Mouse (Mus musculus) hindbrain, embryonic 13.5 days (tissue): ENCODE data around the gene Rps6kb1. TPM values are rescaled to one million over a fixed set of nuclear protein-coding genes. Genes with fewer than 3 reads are reported as not detected.
"Not testable (repeated sequence)": the region's sequence is repeated elsewhere in the genome, so short reads cannot be mapped to it uniquely, and the experiment has no call there.

ENCODE experiments used
- ATAC-seq: fragments of 200-750 bp; cut with Nextera tagmentation; 2 replicates; pipeline ENCODE4 v1.8.0; 2017; ENCODE audit warnings: moderate TSS enrichment; ENCODE audit not compliant: low FRiP score
- H3K27ac ChIP-seq: fragments of 300-500 bp; sonication (generic); 2 replicates; pipeline ENCODE4 v1.5.1; 2015; ENCODE audit warnings: inconsistent platforms, mild to moderate bottlenecking, moderate library complexity
- H3K27me3 ChIP-seq: fragments of 300-500 bp; sonication (generic); 2 replicates; pipeline ENCODE4 v1.6.1; 2015; ENCODE audit warnings: mild to moderate bottlenecking, inconsistent platforms
- H3K36me3 ChIP-seq: fragments of 300-500 bp; sonication (generic); 2 replicates; pipeline ENCODE4 v1.6.1; 2015; ENCODE audit warnings: mild to moderate bottlenecking, inconsistent platforms
- H3K4me1 ChIP-seq: fragments of 300-500 bp; sonication (generic); replicated peaks from 2 replicates; pipeline ENCODE4 v1.6.1; 2015; ENCODE audit warnings: inconsistent platforms
- H3K4me2 ChIP-seq: fragments of 300-500 bp; sonication (generic); 2 replicates; pipeline ENCODE4 v1.6.1; 2015; ENCODE audit warnings: inconsistent platforms, mild to moderate bottlenecking, moderate library complexity
- H3K4me3 ChIP-seq: fragments of 300-500 bp; sonication (generic); 2 replicates; pipeline ENCODE4 v1.5.1; 2015; ENCODE audit warnings: mild to moderate bottlenecking, inconsistent platforms
- H3K9ac ChIP-seq: fragments of 300-500 bp; sonication (generic); 2 replicates; pipeline ENCODE4 v1.6.1; 2015; ENCODE audit warnings: mild to moderate bottlenecking, inconsistent platforms
- H3K9me3 ChIP-seq: fragments of 300-500 bp; sonication (generic); 2 replicates; pipeline ENCODE4 v1.6.1; 2016; ENCODE audit warnings: inconsistent platforms
- WGBS: fragments of 180-500 bp; shearing (Covaris S2); methylation state at CpG from one replicate; pipeline ENCODE4 v1.1.7; 2015; 5-methylcytosine and 5-hydroxymethylcytosine counted together
- microRNA counts: library from miRNA; unstranded; fragments of <30 nt; microRNA quantifications from one replicate; lab custom pipeline; 2016
- microRNA-seq: library from miRNA; unstranded; fragments of <30 nt; microRNA quantifications from one replicate; pipeline ENCODE4, GENCODE M21; 2016
- polyA plus RNA-seq: library from polyadenylated mRNA; unstranded; fragments of >200 nt; fragmentation: Nextera tagmentation; extraction: Ambion mirVana; gene quantifications from 2 replicates; pipeline ENCODE4 v1.2.1, GENCODE M21; 2015

The Rps6kb1 gene
- polyA plus RNA-seq, 1 experiment from 2014 or later = 62.4 TPM

GRCm38 (mm10) chr11:86472771-86473171, 71.8 kb downstream of the Rps6kb1 start:
- H3K36me3 ChIP-seq = no peaks in the 10 kb centered on the region
- H3K27ac ChIP-seq = peak overlapping the region; percentile 70
- 34% methylated on average over 7 of the region's 7 CpGs for WGBS
- H3K4me2 ChIP-seq = peak overlapping the region; percentile 37
- no peaks in the 10 kb centered on the region for H3K9me3 ChIP-seq
- ATAC-seq = no peak
- peaks cover 9% of the 10 kb centered on the region for H3K4me1 ChIP-seq
- no peak overlapping the region for H3K4me3 ChIP-seq
- 0 out of 2 replicates have a peak overlapping the region, but pooled peaks have one; percentile 13 for H3K9ac ChIP-seq
- no peaks in the 10 kb centered on the region for H3K27me3 ChIP-seq

GRCm38 (mm10) chr11:86471785-86472184, 72.8 kb downstream of the Rps6kb1 start:
- no peak for ATAC-seq
- H3K27ac ChIP-seq = no peak overlapping the region

GRCm38 (mm10) chr11:86468971-86469370, 75.6 kb downstream of the Rps6kb1 start:
- Histone ChIP-seq H3K4me1 (peaks cover 9% of the 10 kb centered on the region), H3K9me3 (no peaks in the 10 kb centered on the region), H3K4me2 (no peak overlapping the region), H3K27ac (no peak overlapping the region), H3K36me3 (no peaks in the 10 kb centered on the region), H3K27me3 (no peaks in the 10 kb centered on the region), H3K4me3 (no peak overlapping the region), H3K9ac (no peak overlapping the region)
- ATAC-seq = no peak
- 74% methylated on average over 4 of the region's 4 CpGs for WGBS

More at GRCm38 (mm10) chr11:86471785-86472184, 72.8 kb downstream of the Rps6kb1 start:
- no peak overlapping the region for H3K9ac ChIP-seq
- H3K4me1 ChIP-seq = peaks cover 9% of the 10 kb centered on the region
- no peaks in the 10 kb centered on the region for H3K9me3 ChIP-seq
- H3K4me3 ChIP-seq = no peak overlapping the region
- 61% methylated on average over 6 of the region's 6 CpGs for WGBS
- H3K4me2 ChIP-seq = no peak overlapping the region
- no peaks in the 10 kb centered on the region for H3K27me3 ChIP-seq
- H3K36me3 ChIP-seq = no peaks in the 10 kb centered on the region

- Histone ChIP-seq H3K4me3 (no peak overlapping the region), H3K4me2 (no peak overlapping the region), H3K27ac (no peak overlapping the region), H3K36me3 (no peaks in the 10 kb centered on the region), H3K27me3 (no peaks in the 10 kb centered on the region), H3K9ac (no peak overlapping the region), H3K9me3 (no peaks in the 10 kb centered on the region), H3K4me1 (peaks cover 9% of the 10 kb centered on the region)
- no peak for ATAC-seq
- 87% methylated on average over 8 of the region's 8 CpGs for WGBS
These were observed 76.3 kb downstream of the Rps6kb1 start for GRCm38 (mm10) chr11:86468345-86468744.

GRCm38 (mm10) chr11:86464275-86464674, 80.3 kb downstream of the Rps6kb1 start:
- not testable (repeated sequence) for H3K4me1 ChIP-seq, H3K9ac ChIP-seq, H3K4me3 ChIP-seq, ATAC-seq, H3K9me3 ChIP-seq, H3K4me2 ChIP-seq, H3K27ac ChIP-seq, H3K27me3 ChIP-seq, H3K36me3 ChIP-seq
- WGBS = 25% methylated on average over 8 of the region's 8 CpGs

- Histone ChIP-seq H3K4me3 (no peak overlapping the region), H3K4me2 (no peak overlapping the region), H3K36me3 (no peaks in the 10 kb centered on the region), H3K9ac (no peak overlapping the region), H3K27me3 (no peaks in the 10 kb centered on the region), H3K9me3 (no peaks in the 10 kb centered on the region), H3K4me1 (no peaks in the 10 kb centered on the region), H3K27ac (no peak overlapping the region)
- no peak for ATAC-seq
These were observed 82.0 kb downstream of the Rps6kb1 start for GRCm38 (mm10) chr11:86462579-86462978.

- no peak for ATAC-seq
- Histone ChIP-seq H3K27me3 (no peaks in the 10 kb centered on the region), H3K27ac (no peak overlapping the region), H3K36me3 (no peaks in the 10 kb centered on the region), H3K9me3 (no peaks in the 10 kb centered on the region), H3K4me3 (no peak overlapping the region), H3K9ac (no peak overlapping the region), H3K4me2 (no peak overlapping the region), H3K4me1 (no peaks in the 10 kb centered on the region)
- WGBS = 91% methylated on average over 6 of the region's 6 CpGs
These were observed 85.7 kb downstream of the Rps6kb1 start for GRCm38 (mm10) chr11:86458866-86459265.

- Histone ChIP-seq H3K27me3 (no peaks in the 10 kb centered on the region), H3K4me3 (no peak overlapping the region), H3K4me2 (no peak overlapping the region), H3K27ac (no peak overlapping the region), H3K9me3 (no peaks in the 10 kb centered on the region), H3K9ac (no peak overlapping the region), H3K36me3 (no peaks in the 10 kb centered on the region), H3K4me1 (no peaks in the 10 kb centered on the region)
- ATAC-seq = no peak
- 89% methylated on average over 6 of the region's 6 CpGs for WGBS
These were observed 87.1 kb downstream of the Rps6kb1 start for GRCm38 (mm10) chr11:86457545-86457944.

GRCm38 (mm10) chr11:86453991-86454390, 90.6 kb downstream of the Rps6kb1 start:
- Histone ChIP-seq H3K9me3 (no peaks in the 10 kb centered on the region), H3K9ac (no peak overlapping the region), H3K36me3 (no peaks in the 10 kb centered on the region), H3K27me3 (no peaks in the 10 kb centered on the region), H3K4me3 (no peak overlapping the region), H3K27ac (no peak overlapping the region), H3K4me2 (no peak overlapping the region), H3K4me1 (no peaks in the 10 kb centered on the region)
- ATAC-seq = no peak
- 87% methylated on average over 5 of the region's 5 CpGs for WGBS

MicroRNA genes within 50 kb of the gene (microRNA counts, 519-probe panel; counts per million panel counts)
- 4,213 counts per million, percentile 69 among the panel's probes with 10 or more counts for microRNA mmu-miR-21 (lab: Ali Mortazavi, UCI)

Small RNA genes lying within 50 kb of the gene (microRNA-seq; reads per million reads assigned to microRNA genes)
- gene Mir21a = 4,289 reads per million, percentile 89 among the genes with 10 or more reads in this experiment

Other genes with a start within 250 kb of the Rps6kb1 start
- gene Med13, start 187.2 kb downstream of the Rps6kb1 start, polyA plus RNA-seq = 9.4 and 10.3 TPM in 2 replicates
- 16.6 and 17.7 TPM in 2 replicates for gene Rnft1, start 60.1 kb downstream of the Rps6kb1 start, polyA plus RNA-seq
- 7.6 and 7.8 TPM in 2 replicates for gene Tubd1, start 186 bp upstream of the Rps6kb1 start, polyA plus RNA-seq
- gene Vmp1, start 139.0 kb upstream of the Rps6kb1 start, polyA plus RNA-seq = 106 and 109 TPM in 2 replicates
- gene Ptrh2, start 139.2 kb upstream of the Rps6kb1 start, polyA plus RNA-seq = 32.9 and 34.3 TPM in 2 replicates
- gene Cltc, start 212.8 kb upstream of the Rps6kb1 start, polyA plus RNA-seq = 146 and 149 TPM in 2 replicates